Mouse (Mus musculus) midbrain, embryonic 13.5 days (tissue): Measurements from ENCODE around the gene Gm48551. TPM values are rescaled to one million over a fixed set of nuclear protein-coding genes. Genes with fewer than 3 reads are reported as not detected.

Experiments
- ATAC-seq: fragments of 200-750 bp; cut with Nextera tagmentation; 2 replicates; pipeline ENCODE4 v1.8.0; 2017; ENCODE audit warnings: mild to moderate bottlenecking, moderate TSS enrichment, moderate library complexity
- H3K27ac ChIP-seq: fragments of 300-500 bp; sonication (generic); 2 replicates; pipeline ENCODE4 v1.5.1; 2015; ENCODE audit warnings: inconsistent platforms, mild to moderate bottlenecking, moderate library complexity
- H3K27me3 ChIP-seq: fragments of 300-500 bp; sonication (generic); 2 replicates; pipeline ENCODE4 v1.6.1; 2015; ENCODE audit warnings: mild to moderate bottlenecking, inconsistent platforms
- H3K36me3 ChIP-seq: fragments of 300-500 bp; sonication (generic); 2 replicates; pipeline ENCODE4 v1.6.1; 2015; ENCODE audit warnings: mild to moderate bottlenecking, inconsistent platforms
- H3K4me1 ChIP-seq: fragments of 300-500 bp; sonication (generic); replicated peaks from 2 replicates; pipeline ENCODE4 v1.6.1; 2015; ENCODE audit warnings: inconsistent platforms
- H3K4me2 ChIP-seq: fragments of 300-500 bp; sonication (generic); replicated peaks from 2 replicates; pipeline ENCODE4 v1.6.1; 2015; ENCODE audit warnings: moderate library complexity, mild to moderate bottlenecking, inconsistent platforms
- H3K4me3 ChIP-seq: fragments of 300-500 bp; sonication (generic); replicated peaks from 2 replicates; pipeline ENCODE4 v1.5.1; 2015; ENCODE audit warnings: mild to moderate bottlenecking, inconsistent platforms
- H3K9ac ChIP-seq: fragments of 300-500 bp; sonication (generic); replicated peaks from 2 replicates; pipeline ENCODE4 v1.6.1; 2015; ENCODE audit warnings: mild to moderate bottlenecking, inconsistent platforms
- H3K9me3 ChIP-seq: fragments of 300-500 bp; sonication (generic); 2 replicates; pipeline ENCODE4 v1.6.1; 2016; ENCODE audit warnings: mild to moderate bottlenecking, inconsistent platforms
- WGBS: fragments of 180-500 bp; shearing (Covaris S2); methylation state at CpG from one replicate; pipeline ENCODE4 v1.1.7; 2015; 5-methylcytosine and 5-hydroxymethylcytosine counted together
- polyA plus RNA-seq: library from polyadenylated mRNA; unstranded; fragments of >200 nt; fragmentation: Nextera tagmentation; extraction: Ambion mirVana; gene quantifications from 2 replicates; pipeline ENCODE4 v1.2.1, GENCODE M21; 2015

Gm48551 gene
- polyA plus RNA-seq, 1 experiment from 2014 or later = 7.2 TPM

- Histone ChIP-seq H3K36me3 (peaks cover 12% of the 10 kb centered on the region), H3K9ac (peak overlapping the region; percentile 48; the same call in 1 of the 2 replicates), H3K4me2 (peak overlapping the region; percentile 55), H3K27me3 (peaks cover 9% of the 10 kb centered on the region; the same call in 1 of the 2 replicates), H3K9me3 (no peaks in the 10 kb centered on the region), H3K4me1 (peaks cover 59% of the 10 kb centered on the region), H3K4me3 (peak overlapping the region; percentile 27; the same call in 1 of the 2 replicates), H3K27ac (peak overlapping the region; percentile 59)
- 43% methylated on average over 12 of the region's 12 CpGs for WGBS
- ATAC-seq = peak; percentile 25; the same call in 1 of the 2 replicates
Measured at GRCm38 (mm10) chr10:81417227-81418215, 33.3 kb downstream of the Gm48551 start.

DNA sequence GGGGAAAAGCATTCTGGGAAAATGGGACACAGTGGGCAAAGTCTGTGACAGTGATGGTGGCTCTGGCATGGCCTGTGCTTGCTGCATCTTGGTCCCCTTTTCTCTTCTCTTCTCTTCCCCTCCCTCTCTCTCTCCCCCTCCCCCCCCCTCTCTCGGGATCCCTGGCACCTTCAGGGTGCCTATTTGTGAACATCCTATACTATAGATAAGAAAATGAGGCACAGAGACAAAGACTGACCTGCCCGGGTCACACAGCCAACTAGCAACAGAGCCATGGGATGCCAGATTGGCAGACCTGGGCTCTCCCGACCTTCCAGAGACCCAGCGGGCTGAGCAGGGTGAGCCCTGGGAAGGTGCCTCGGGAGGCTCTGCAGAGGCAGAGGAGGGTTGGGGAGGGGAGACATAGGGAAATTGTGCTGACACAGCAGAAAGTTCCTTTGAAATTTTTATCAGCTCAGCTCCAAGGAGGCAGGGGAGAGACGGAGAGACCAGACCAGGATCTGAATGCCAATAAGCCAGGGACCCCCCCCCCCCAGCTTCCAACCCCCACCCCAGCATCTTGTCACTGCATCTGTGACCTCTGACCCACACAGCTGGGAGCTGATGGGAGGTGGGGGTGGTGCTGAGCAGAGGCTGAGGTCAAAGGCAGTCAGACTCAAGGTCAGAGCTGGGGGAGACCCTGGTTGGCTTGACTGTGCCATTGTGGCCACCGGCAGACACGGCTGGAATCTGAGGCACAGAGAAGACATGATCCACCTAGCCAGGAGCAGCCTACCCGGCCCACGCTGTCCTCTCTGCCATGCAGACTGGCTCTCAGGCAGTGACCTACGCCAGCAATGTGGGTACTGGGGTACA, 34.2 kb downstream of the Gm48551 start:
- peaks cover 14% of the 10 kb centered on the region; the same call in 1 of the 2 replicates for H3K27me3 ChIP-seq
- H3K36me3 ChIP-seq = peaks cover 12% of the 10 kb centered on the region
- H3K4me2 ChIP-seq = no peak overlapping the region
- WGBS = 45% methylated on average over 11 of the region's 11 CpGs
- peaks cover 50% of the 10 kb centered on the region for H3K4me1 ChIP-seq
- no peaks in the 10 kb centered on the region for H3K9me3 ChIP-seq
- H3K4me3 ChIP-seq = no peak overlapping the region
- H3K27ac ChIP-seq = peak overlapping the region; percentile 14; the same call in 1 of the 2 replicates
- H3K9ac ChIP-seq = no peak overlapping the region
- ATAC-seq = no peak

DNA sequence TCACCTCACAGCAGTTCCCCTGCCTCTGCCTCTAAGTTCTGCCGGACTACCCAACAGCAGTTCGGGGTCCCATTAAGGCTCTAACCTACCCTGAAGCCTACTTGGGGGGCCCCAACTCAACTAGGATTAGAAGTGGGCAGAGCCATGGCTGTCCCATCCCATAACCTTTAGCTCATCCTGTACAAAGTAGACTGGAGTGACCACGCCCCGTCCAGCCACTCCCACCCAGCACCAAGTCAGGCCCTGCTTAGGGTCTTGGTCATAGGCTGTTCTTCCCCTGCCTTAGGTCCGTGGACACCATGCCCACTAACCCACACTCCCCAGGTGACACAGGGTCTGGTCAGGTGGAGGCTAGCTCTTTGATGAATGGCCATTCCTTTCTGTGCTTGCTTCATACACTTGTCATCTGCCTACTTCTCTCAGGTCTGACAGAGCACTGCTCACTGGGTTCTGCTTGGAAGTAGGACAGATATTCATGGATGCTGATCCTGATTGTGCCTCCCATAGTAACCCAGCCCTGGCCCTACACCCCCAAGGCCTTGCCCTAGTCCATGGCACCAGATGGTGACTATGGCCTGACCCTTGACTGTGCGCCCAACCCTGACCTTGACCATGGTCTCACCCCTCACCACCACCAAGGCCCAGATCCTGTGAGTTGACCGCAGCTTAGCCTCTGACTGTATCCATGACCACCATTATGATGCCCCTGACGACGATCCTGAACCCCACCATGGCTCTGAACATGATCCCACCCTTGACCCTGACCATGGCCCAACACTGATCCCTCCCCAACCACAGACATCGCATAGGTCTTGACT, 35.1 kb downstream of the Gm48551 start:
- Histone ChIP-seq H3K4me2 (no peak overlapping the region), H3K27ac (no peak overlapping the region; the same call in 1 of the 2 replicates), H3K27me3 (peaks cover 23% of the 10 kb centered on the region), H3K9ac (no peak overlapping the region), H3K4me3 (no peak overlapping the region), H3K9me3 (no peaks in the 10 kb centered on the region), H3K36me3 (peaks cover 12% of the 10 kb centered on the region), H3K4me1 (peaks cover 46% of the 10 kb centered on the region)
- WGBS = 91% methylated on average over 10 of the region's 10 CpGs
- no peak for ATAC-seq

- H3K4me1 ChIP-seq = peaks cover 45% of the 10 kb centered on the region
- WGBS = 88% methylated on average over 40 of the region's 40 CpGs
- ATAC-seq = no peak
- no peak overlapping the region for H3K4me3 ChIP-seq
- H3K9ac ChIP-seq = no peak overlapping the region
- no peak overlapping the region for H3K4me2 ChIP-seq
- H3K27ac ChIP-seq = no peak overlapping the region
- peaks cover 12% of the 10 kb centered on the region for H3K36me3 ChIP-seq
- H3K27me3 ChIP-seq = peaks cover 32% of the 10 kb centered on the region
- H3K9me3 ChIP-seq = no peaks in the 10 kb centered on the region
Measured at GRCm38 (mm10) chr10:81420191-81420767, 36.0 kb downstream of the Gm48551 start.

DNA sequence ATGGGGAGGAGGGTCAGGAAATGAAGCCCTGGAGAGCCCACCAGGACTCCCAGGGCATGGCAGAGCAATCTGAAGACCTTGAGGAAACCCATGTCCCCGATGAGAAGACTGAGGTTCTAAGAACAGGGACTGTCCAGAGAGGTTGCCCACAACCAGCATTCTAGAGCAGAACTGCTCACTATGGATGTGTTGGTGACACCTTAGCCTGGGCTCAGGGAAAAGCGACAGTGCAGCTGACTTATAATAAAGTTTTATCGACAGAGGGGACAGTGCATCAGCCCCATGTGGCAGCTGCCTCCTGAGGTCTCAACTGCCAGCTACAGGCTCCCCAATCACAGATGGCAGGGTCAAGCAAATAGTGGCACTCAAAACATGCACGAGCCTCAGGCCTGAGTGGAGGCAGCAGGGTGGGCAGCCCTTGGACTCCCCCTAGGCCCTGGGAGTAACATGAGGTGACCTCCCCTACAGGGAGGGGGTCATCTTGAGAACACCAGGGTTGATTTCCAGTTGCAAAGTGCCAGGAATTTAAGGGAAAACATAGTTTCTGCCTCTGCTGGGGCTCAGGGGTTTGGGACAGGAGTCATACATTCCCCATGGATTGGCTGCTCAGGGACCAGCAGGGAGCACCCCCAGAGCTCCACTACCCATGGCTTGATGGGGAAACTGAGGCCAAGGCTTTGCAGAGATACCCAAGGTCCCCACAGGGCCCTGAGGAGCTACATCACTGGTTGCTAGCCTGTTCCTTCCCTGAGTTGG, 37.0 kb downstream of the Gm48551 start:
- Histone ChIP-seq H3K36me3 (peaks cover 12% of the 10 kb centered on the region), H3K4me1 (peaks cover 51% of the 10 kb centered on the region), H3K4me3 (no peak overlapping the region), H3K27me3 (peaks cover 41% of the 10 kb centered on the region), H3K9me3 (no peaks in the 10 kb centered on the region), H3K9ac (no peak overlapping the region), H3K4me2 (no peak overlapping the region), H3K27ac (no peak overlapping the region)
- ATAC-seq = no peak
- WGBS = 85% methylated on average over 4 of the region's 4 CpGs

- H3K4me3 ChIP-seq = no peak overlapping the region
- H3K4me1 ChIP-seq = peaks cover 51% of the 10 kb centered on the region
Measured at GRCm38 (mm10) chr10:81421797-81422100, 37.5 kb downstream of the Gm48551 start.

DNA sequence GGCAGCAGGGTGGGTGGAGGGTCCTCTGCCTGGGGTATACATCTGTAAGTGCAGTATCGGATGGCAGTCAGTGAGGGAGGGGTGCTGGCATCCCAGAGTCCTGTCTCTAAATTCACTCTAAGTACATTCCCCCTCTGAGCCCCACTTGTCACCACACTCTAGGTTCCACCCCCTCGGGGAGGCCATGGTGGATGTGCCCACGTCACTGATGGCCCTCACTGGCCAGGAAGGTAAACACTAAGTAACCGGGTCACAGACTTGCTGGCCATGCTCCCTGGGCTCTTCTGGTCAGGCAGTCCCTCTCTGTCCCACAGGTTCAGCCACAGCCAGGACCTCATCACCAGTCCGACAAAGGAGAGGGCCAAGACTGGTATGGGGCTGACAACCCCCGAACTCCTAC, 37.9 kb downstream of the Gm48551 start:
- WGBS = 75% methylated on average over 6 of the region's 6 CpGs
- H3K4me1 ChIP-seq = peaks cover 51% of the 10 kb centered on the region
- peaks cover 51% of the 10 kb centered on the region for H3K27me3 ChIP-seq
- no peak overlapping the region for H3K27ac ChIP-seq
- no peak overlapping the region for H3K4me2 ChIP-seq
- H3K36me3 ChIP-seq = peaks cover 12% of the 10 kb centered on the region
- H3K4me3 ChIP-seq = no peak overlapping the region
- H3K9me3 ChIP-seq = no peaks in the 10 kb centered on the region
- no peak overlapping the region for H3K9ac ChIP-seq
- no peak for ATAC-seq

More at GRCm38 (mm10) chr10:81421797-81422100, 37.5 kb downstream of the Gm48551 start:
- H3K36me3 ChIP-seq = peaks cover 12% of the 10 kb centered on the region
- 87% methylated on average over 5 of the region's 5 CpGs for WGBS
- no peak overlapping the region for H3K27ac ChIP-seq
- no peak for ATAC-seq
- H3K27me3 ChIP-seq = peaks cover 46% of the 10 kb centered on the region
- H3K9me3 ChIP-seq = no peaks in the 10 kb centered on the region
- H3K9ac ChIP-seq = no peak overlapping the region
- H3K4me2 ChIP-seq = no peak overlapping the region

DNA sequence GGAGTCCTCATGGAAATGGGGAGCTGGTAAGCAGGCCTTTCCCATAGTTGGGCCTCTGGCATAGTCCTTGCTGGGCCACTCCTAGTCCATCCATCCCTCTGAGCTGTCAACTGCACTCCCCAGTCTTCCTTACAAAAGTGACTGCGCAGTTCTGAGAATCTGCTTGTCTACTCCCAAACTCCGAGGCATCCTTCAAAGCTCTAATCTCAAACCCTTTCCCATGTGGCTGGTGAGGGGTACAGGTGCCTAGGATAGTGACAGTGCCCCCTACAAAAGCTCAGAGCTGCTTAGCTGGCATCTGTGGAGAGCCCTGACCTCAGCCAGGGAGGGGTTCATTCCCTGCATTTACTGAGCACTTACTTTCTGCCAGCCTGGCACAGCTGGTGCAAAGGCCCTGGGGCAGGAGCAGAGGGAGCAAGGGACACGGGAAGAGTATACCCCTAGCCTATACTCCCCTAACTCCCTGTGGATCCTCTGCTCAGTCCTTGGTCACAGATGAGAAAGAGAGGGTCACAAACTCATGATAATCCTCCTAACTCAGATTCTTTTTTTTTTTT, 38.5 kb downstream of the Gm48551 start:
- 87% methylated on average over 3 of the region's 3 CpGs for WGBS

DNA sequence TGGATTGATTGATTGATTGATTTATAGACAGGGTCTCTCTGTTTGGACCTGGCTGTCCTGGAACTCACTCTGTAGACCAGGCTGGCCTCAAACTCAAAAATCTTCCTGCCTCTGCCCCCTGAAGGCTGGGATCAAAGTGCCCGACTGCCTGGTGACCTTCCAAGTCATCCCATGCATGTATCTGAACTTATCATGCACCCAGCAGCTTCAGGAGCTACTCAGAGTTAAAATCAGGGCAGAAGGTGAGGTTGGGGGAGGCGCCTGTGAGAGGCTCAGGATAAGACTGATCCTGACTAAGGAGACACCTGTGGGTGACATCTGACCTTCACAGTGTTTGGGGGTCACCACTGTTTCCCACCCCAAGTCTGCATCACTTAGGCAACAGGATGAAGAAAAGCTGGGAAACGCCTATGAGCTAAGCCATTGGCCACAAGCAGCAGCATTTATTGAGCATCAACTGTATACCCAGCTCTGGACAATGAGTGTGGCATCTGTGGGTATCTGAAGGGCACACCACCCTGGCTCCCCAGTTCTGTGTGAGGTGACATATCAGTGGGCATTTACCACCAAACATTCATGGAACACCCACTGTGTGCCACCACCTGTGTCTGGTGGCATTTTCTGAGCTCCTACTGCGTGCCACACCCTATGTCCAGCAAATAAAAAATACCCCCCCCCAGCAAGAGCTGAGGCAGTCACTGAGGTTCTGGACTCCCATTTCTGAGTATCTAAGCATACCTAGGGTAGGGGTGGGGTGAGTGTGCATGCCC, 39.4 kb downstream of the Gm48551 start:
- no peak overlapping the region for H3K27ac ChIP-seq
- H3K9ac ChIP-seq = 0 out of 2 replicates have a peak overlapping the region, but pooled peaks have one; percentile 14
- H3K4me1 ChIP-seq = peaks cover 40% of the 10 kb centered on the region
- no peak overlapping the region for H3K4me3 ChIP-seq
- no peaks in the 10 kb centered on the region for H3K9me3 ChIP-seq
- ATAC-seq = no peak
- WGBS = 68% methylated on average over 4 of the region's 4 CpGs
- peaks cover 12% of the 10 kb centered on the region for H3K36me3 ChIP-seq
- H3K4me2 ChIP-seq = 0 out of 2 replicates have a peak overlapping the region, but pooled peaks have one; percentile 23
- H3K27me3 ChIP-seq = peaks cover 60% of the 10 kb centered on the region

More for the DNA sequence above, 38.5 kb downstream of the Gm48551 start:
- no peaks in the 10 kb centered on the region for H3K9me3 ChIP-seq
- no peak overlapping the region for H3K4me2 ChIP-seq
- H3K4me3 ChIP-seq = no peak overlapping the region
- H3K4me1 ChIP-seq = peaks cover 49% of the 10 kb centered on the region
- peaks cover 12% of the 10 kb centered on the region for H3K36me3 ChIP-seq
- no peak for ATAC-seq
- H3K9ac ChIP-seq = no peak overlapping the region
- peaks cover 52% of the 10 kb centered on the region for H3K27me3 ChIP-seq
- H3K27ac ChIP-seq = no peak overlapping the region
